Mouse (Mus musculus) midbrain, embryonic 15.5 days (tissue): ENCODE measurements at regions not wholly inside any gene's neighbourhood (a gene's known extent, or its start where the extent isn't known, plus 50 kb on each side); places are given as distances from the start of the nearest gene placed in this dataset.

Experiments used
- ATAC-seq: fragments of 200-750 bp; cut with Nextera tagmentation; replicated peaks from 2 replicates; pipeline ENCODE4 v1.8.0; 2017; ENCODE audit warnings: moderate TSS enrichment
- H3K27ac ChIP-seq: fragments of 300-500 bp; sonication (generic); 2 replicates; pipeline ENCODE4 v1.5.1; 2015; ENCODE audit warnings: mild to moderate bottlenecking, inconsistent platforms
- H3K27me3 ChIP-seq: fragments of 300-500 bp; sonication (generic); replicated peaks from 2 replicates; pipeline ENCODE4 v1.6.1; 2015; ENCODE audit warnings: inconsistent platforms
- H3K36me3 ChIP-seq: fragments of 300-500 bp; sonication (generic); replicated peaks from 2 replicates; pipeline ENCODE4 v1.6.1; 2015; ENCODE audit warnings: inconsistent platforms
- H3K4me1 ChIP-seq: fragments of 300-500 bp; sonication (generic); 2 replicates; pipeline ENCODE4 v1.6.1; 2015; ENCODE audit warnings: inconsistent platforms
- H3K4me2 ChIP-seq: fragments of 300-500 bp; sonication (generic); 2 replicates; pipeline ENCODE4 v1.6.1; 2015; ENCODE audit warnings: inconsistent platforms, mild to moderate bottlenecking, moderate library complexity
- H3K4me3 ChIP-seq: fragments of 300-500 bp; sonication (generic); 2 replicates; pipeline ENCODE4 v1.5.1; 2015; ENCODE audit warnings: mild to moderate bottlenecking, inconsistent platforms
- H3K9ac ChIP-seq: fragments of 300-500 bp; sonication (generic); 2 replicates; pipeline ENCODE4 v1.6.1; 2015; ENCODE audit warnings: mild to moderate bottlenecking, inconsistent platforms
- H3K9me3 ChIP-seq: fragments of 300-500 bp; sonication (generic); 2 replicates; pipeline ENCODE4 v1.6.1; 2016; ENCODE audit warnings: inconsistent platforms
- WGBS: fragments of 180-500 bp; shearing (Covaris S2); methylation state at CpG from one replicate; pipeline ENCODE4 v1.1.7; 2015; ENCODE audit warnings: mixed read lengths; 5-methylcytosine and 5-hydroxymethylcytosine counted together

DNA sequence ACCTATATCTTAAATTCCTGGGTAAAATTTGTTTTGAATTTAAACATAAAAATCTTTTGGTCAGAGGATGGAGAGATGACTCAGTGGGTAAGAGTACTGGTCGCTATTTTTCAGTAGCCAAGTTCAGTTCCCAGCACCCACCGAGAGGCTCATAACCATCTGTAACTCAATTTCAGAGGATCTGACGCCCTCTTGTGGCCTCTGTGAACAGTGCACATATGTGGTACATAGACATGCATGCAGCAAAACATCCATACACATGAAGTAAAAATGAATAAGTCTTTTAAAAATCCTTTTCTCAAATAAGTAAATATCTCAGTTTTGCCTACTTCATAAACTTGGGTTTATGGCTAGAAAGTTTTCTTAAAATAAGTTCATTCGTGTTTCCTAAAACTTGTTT, 163.4 kb upstream of the Kbtbd8 start:
- no peaks in the 10 kb centered on the region for H3K9me3 ChIP-seq
- no peaks in the 10 kb centered on the region for H3K4me1 ChIP-seq
- no peak overlapping the region for H3K9ac ChIP-seq
- no peaks in the 10 kb centered on the region for H3K27me3 ChIP-seq
- no peak overlapping the region for H3K4me2 ChIP-seq
- H3K27ac ChIP-seq, result no peak overlapping the region
- H3K4me3 ChIP-seq, result no peak overlapping the region
- WGBS, result 89% methylated on average over 4 of the region's 4 CpGs
- no peak for ATAC-seq
- no peaks in the 10 kb centered on the region for H3K36me3 ChIP-seq

- ATAC-seq, result no peak
- H3K9me3 ChIP-seq, result no peaks in the 10 kb centered on the region
- no peak overlapping the region for H3K27ac ChIP-seq
- no peaks in the 10 kb centered on the region for H3K36me3 ChIP-seq
- WGBS, result 32% methylated on average over 7 of the region's 7 CpGs
- H3K4me1 ChIP-seq, result no peaks in the 10 kb centered on the region
- H3K4me3 ChIP-seq, result no peak overlapping the region
- no peak overlapping the region for H3K9ac ChIP-seq
- H3K27me3 ChIP-seq, result no peaks in the 10 kb centered on the region
- H3K4me2 ChIP-seq, result no peak overlapping the region
These were observed 164.9 kb upstream of the Kbtbd8 start for GRCm38 (mm10) chr6:94951971-94952768.

- no peak overlapping the region for H3K9ac ChIP-seq
- no peaks in the 10 kb centered on the region for H3K36me3 ChIP-seq
- 82% methylated on average over 5 of the region's 5 CpGs for WGBS
- no peaks in the 10 kb centered on the region for H3K27me3 ChIP-seq
- no peak overlapping the region for H3K27ac ChIP-seq
- H3K9me3 ChIP-seq, result no peaks in the 10 kb centered on the region
- H3K4me1 ChIP-seq, result no peaks in the 10 kb centered on the region
- ATAC-seq, result no peak
- H3K4me2 ChIP-seq, result no peak overlapping the region
- no peak overlapping the region for H3K4me3 ChIP-seq
These were observed 166.1 kb upstream of the Kbtbd8 start for GRCm38 (mm10) chr6:94950944-94951343.

GRCm38 (mm10) chr6:94950319-94950718, 166.7 kb upstream of the Kbtbd8 start:
- Histone ChIP-seq H3K27me3 (no peaks in the 10 kb centered on the region), H3K36me3 (no peaks in the 10 kb centered on the region), H3K9me3 (no peaks in the 10 kb centered on the region), H3K27ac (no peak overlapping the region), H3K9ac (no peak overlapping the region), H3K4me3 (no peak overlapping the region), H3K4me1 (no peaks in the 10 kb centered on the region), H3K4me2 (no peak overlapping the region)
- WGBS, result 81% methylated on average over 2 of the region's 2 CpGs
- no peak for ATAC-seq

DNA sequence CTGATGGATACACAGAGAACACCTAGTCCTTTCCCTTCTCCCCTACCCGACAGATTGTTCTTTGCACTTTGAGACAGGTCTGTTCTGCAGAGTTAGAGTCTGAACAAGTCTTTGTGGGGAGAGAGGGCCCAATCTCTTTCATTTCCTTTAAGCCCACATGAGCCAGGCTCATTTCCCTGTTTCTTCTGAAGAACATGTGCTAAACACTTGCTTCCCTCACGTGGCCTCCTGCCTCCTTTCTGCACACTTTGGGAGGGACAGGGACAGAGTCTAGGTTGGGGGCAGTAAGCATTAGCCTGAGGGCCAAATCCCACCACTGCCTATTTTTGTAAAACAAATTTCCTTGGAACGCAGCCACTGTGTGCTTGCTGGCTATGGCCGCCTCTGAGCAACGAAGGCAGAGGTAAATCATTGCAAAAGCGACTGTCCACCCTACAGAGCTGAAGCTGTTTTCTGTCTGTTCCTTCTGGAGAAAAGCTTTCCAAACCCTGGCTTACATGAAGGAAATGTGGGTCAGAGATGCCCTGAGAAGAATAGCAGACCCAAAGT, 170.6 kb upstream of the Kbtbd8 start:
- Histone ChIP-seq H3K4me3 (no peak overlapping the region), H3K9me3 (no peaks in the 10 kb centered on the region), H3K4me1 (no peaks in the 10 kb centered on the region), H3K27me3 (no peaks in the 10 kb centered on the region), H3K9ac (no peak overlapping the region), H3K4me2 (no peak overlapping the region), H3K27ac (no peak overlapping the region), H3K36me3 (no peaks in the 10 kb centered on the region)
- no peak for ATAC-seq
- WGBS, result 89% methylated on average over 6 of the region's 6 CpGs

GRCm38 (mm10) chr6:94945715-94946114, 171.3 kb upstream of the Kbtbd8 start:
- WGBS, result 87% methylated on average over 5 of the region's 5 CpGs
- Histone ChIP-seq H3K27me3 (no peaks in the 10 kb centered on the region), H3K27ac (no peak overlapping the region), H3K9ac (no peak overlapping the region), H3K4me1 (no peaks in the 10 kb centered on the region), H3K36me3 (no peaks in the 10 kb centered on the region), H3K4me2 (no peak overlapping the region), H3K9me3 (no peaks in the 10 kb centered on the region), H3K4me3 (no peak overlapping the region)
- ATAC-seq, result no peak

DNA sequence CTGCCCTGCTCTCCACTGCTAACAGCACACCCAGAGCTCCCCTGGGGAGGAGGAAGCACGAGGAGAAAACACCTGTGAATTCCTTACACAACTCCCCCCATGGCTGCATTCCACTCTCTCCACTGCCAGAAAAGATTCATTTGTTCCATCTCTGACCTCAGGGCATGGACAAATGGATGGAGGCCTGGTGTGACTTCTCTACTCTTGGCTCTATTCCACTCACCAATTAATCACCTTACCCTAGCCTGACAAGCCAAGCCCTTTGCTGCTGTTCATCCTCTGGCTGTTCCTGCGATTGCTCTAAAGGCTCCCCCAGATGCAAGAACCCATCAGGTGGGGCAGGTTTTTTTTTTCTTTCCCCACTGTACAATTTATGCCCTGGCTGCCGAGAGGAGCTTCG, 172.8 kb upstream of the Kbtbd8 start:
- Histone ChIP-seq H3K4me3 (no peak overlapping the region), H3K9ac (no peak overlapping the region), H3K4me1 (no peaks in the 10 kb centered on the region), H3K4me2 (no peak overlapping the region), H3K27ac (no peak overlapping the region), H3K27me3 (no peaks in the 10 kb centered on the region), H3K36me3 (no peaks in the 10 kb centered on the region), H3K9me3 (no peaks in the 10 kb centered on the region)
- no peak for ATAC-seq
- WGBS, result 70% methylated on average over 4 of the region's 4 CpGs

- H3K9ac ChIP-seq, result no peak overlapping the region
- H3K36me3 ChIP-seq, result no peaks in the 10 kb centered on the region
- ATAC-seq, result no peak
- no peaks in the 10 kb centered on the region for H3K4me1 ChIP-seq
- H3K9me3 ChIP-seq, result no peaks in the 10 kb centered on the region
- H3K4me2 ChIP-seq, result no peak overlapping the region
- no peak overlapping the region for H3K27ac ChIP-seq
- no peaks in the 10 kb centered on the region for H3K27me3 ChIP-seq
- H3K4me3 ChIP-seq, result no peak overlapping the region
- 89% methylated on average over 2 of the region's 2 CpGs for WGBS
These were observed 178.1 kb upstream of the Kbtbd8 start for GRCm38 (mm10) chr6:94938949-94939348.

DNA sequence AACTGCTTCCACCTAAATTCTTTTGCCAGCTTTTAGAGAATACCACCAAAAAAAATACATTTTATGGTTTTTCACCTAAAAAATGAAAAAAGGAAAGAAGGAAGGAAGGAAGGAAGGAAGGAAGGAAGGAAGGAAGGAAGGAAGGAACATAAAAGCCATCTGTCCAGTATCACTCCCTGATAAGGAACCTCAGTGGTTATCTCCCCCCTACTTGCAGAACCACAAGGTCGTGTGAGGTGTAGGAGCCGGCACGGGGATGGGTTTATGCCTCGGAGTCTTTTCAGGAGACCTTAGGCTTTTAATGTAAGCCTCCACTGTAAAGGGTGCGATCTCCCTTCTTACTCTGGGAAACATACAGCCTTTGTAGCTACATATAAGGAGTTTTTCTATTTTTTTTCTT, 180.8 kb upstream of the Kbtbd8 start:
- no peaks in the 10 kb centered on the region for H3K9me3 ChIP-seq
- H3K27me3 ChIP-seq, result no peaks in the 10 kb centered on the region
- no peak overlapping the region for H3K4me3 ChIP-seq
- H3K4me2 ChIP-seq, result no peak overlapping the region
- H3K9ac ChIP-seq, result no peak overlapping the region
- no peaks in the 10 kb centered on the region for H3K4me1 ChIP-seq
- no peak overlapping the region for H3K27ac ChIP-seq
- no peaks in the 10 kb centered on the region for H3K36me3 ChIP-seq
- 92% methylated on average over 5 of the region's 5 CpGs for WGBS
- ATAC-seq, result no peak

- H3K4me3 ChIP-seq, result no peak overlapping the region
- no peaks in the 10 kb centered on the region for H3K36me3 ChIP-seq
- H3K4me1 ChIP-seq, result no peaks in the 10 kb centered on the region
- 90% methylated on average over 1 of the region's 1 CpGs for WGBS
- no peak overlapping the region for H3K4me2 ChIP-seq
- H3K9me3 ChIP-seq, result no peaks in the 10 kb centered on the region
- no peaks in the 10 kb centered on the region for H3K27me3 ChIP-seq
- no peak overlapping the region for H3K27ac ChIP-seq
- no peak for ATAC-seq
- H3K9ac ChIP-seq, result no peak overlapping the region
These were observed 181.3 kb upstream of the Kbtbd8 start for GRCm38 (mm10) chr6:94935706-94936105.

DNA sequence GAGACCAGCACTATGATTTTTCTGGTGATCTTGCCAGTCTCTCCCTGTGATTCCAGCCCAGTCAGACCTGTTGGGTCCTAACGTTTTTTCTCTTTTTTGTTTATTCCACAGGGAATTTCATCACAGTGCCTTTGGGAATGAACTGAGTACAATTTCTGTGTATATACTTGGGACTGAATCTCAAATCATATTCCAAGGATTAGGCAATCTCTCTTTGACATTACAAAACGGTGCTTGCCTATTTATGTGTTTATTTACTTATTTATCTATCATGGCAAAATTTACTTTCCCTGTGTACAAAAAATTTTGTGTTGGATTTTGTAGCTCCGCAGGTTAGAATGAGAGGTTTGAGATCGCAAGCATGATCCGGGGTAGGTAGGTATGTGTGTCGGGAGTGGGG, 189.2 kb upstream of the Kbtbd8 start:
- Histone ChIP-seq H3K27ac (no peak overlapping the region), H3K4me1 (no peaks in the 10 kb centered on the region)
- WGBS, result 90% methylated on average over 6 of the region's 6 CpGs

DNA sequence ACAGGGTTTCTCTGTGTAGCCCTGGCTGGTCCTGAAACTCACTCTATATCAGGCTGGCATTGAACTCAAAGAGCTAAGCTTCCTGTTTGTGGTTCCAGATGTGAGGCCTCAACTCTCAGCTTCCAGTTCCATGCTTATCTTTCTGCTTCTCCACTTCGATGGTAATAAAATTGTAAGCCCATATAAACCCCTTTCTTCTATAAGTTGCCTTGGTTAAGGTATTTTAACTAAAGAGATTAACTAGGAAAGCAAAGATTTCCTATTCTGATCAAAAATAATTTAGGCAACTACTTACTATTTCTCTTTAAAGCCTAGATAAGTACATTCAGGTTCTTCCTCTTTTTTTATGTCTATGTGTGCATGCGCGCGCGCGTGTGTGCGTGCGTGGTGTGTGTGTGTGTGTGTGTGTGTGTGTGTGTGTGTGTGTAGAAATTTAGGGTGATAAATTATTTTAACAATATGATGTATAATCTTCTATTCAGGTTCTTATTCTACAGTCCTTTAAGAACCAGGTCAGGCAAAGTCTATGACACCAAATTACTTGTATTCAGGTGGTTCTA, 190.3 kb upstream of the Kbtbd8 start:
- H3K9ac ChIP-seq, result no peak overlapping the region
- no peaks in the 10 kb centered on the region for H3K36me3 ChIP-seq
- H3K9me3 ChIP-seq, result no peaks in the 10 kb centered on the region
- no peak for ATAC-seq
- no peaks in the 10 kb centered on the region for H3K27me3 ChIP-seq
- no peak overlapping the region for H3K4me3 ChIP-seq
- H3K27ac ChIP-seq, result no peak overlapping the region
- H3K4me2 ChIP-seq, result no peak overlapping the region
- H3K4me1 ChIP-seq, result no peaks in the 10 kb centered on the region
- 97% methylated on average over 8 of the region's 8 CpGs for WGBS

More for the DNA sequence above, 189.2 kb upstream of the Kbtbd8 start:
- Histone ChIP-seq H3K27me3 (no peaks in the 10 kb centered on the region), H3K4me2 (no peak overlapping the region), H3K9me3 (no peaks in the 10 kb centered on the region), H3K4me3 (no peak overlapping the region), H3K36me3 (no peaks in the 10 kb centered on the region), H3K9ac (no peak overlapping the region)
- ATAC-seq, result no peak

- Histone ChIP-seq H3K36me3 (no peaks in the 10 kb centered on the region), H3K4me1 (no peaks in the 10 kb centered on the region), H3K9ac (no peak overlapping the region), H3K4me3 (no peak overlapping the region), H3K27ac (no peak overlapping the region), H3K27me3 (no peaks in the 10 kb centered on the region), H3K4me2 (no peak overlapping the region), H3K9me3 (no peaks in the 10 kb centered on the region)
- no peak for ATAC-seq
- WGBS, result 70% methylated on average over 1 of the region's 1 CpGs
These were observed 191.6 kb upstream of the Kbtbd8 start for GRCm38 (mm10) chr6:94925408-94925807.
